11 mouse cellular contexts compared by ENCODE assay signal in the genomic region with DNA sequence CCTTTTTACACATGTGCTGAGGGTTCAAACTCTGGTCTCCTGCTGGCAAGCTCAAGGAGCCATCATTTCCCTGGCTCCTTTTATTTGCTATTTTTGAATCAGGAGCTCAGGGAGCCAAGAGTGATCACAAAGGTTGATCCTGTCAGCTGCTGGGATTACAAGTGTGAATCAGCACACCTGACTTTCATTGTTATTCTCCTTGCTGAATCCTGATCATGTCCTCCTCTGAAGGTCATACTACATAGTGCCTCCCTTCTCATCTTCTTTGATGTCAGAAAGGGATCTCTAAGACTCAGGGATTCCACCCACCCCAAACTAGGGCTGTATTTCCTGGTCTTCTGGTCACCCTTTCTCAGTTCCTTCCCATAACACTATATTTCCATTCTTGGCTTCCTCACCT.
"Had no signal": no experiment of that assay in that cellular context is flagged by ENCODE, and none has a peak within 500 bp of the region (broad histone marks: within the 10 kb centered on the region; RNA-seq: fewer than 3 reads in every experiment).

No protein-coding gene starts in this region.

- DNase-seq: right cerebral cortex, adult 18-20 months; right cerebral cortex, postnatal 14 days; right cerebral cortex, postnatal 25 days; right cerebral cortex, postnatal 4 days; spleen, adult 18-20 months; thymus, adult 18-20 months; thymus, adult 2 months; thymus, postnatal 14 days; thymus, postnatal 25 days; thymus, postnatal 36 days; thymus, postnatal 4 days had no signal
